Mouse (Mus musculus): ENCODE data around the gene Zfp811.

Zfp811 gene

GRCm38 (mm10) chr17:32753634-32754033 is 56.1 kb downstream of the Zfp811 start:
- DNase-seq (ENCODE audit: low spot score in 2 of 2): no peak

- DNase-seq (ENCODE audit: low spot score in 2 of 2): no peak
Measured at GRCm38 (mm10) chr17:32752813-32753360, 56.8 kb downstream of the Zfp811 start.

GRCm38 (mm10) chr17:32750611-32751010 is 59.1 kb downstream of the Zfp811 start:
- no peak for DNase-seq (ENCODE audit: low spot score in 2 of 2)

Measured in urinary bladder, postnatal 4 days (tissue).